Mouse (Mus musculus): ENCODE measurements around the gene Dnaaf3.

The Dnaaf3 gene

GRCm38 (mm10) chr7:4515853-4516252, 16.4 kb downstream of the Dnaaf3 start:
- Histone ChIP-seq H3K27me3 (ENCODE audit: insufficient read depth, low read length) (peaks cover 12% of the 10 kb centered on the region), H3K9me3 (ENCODE audit: low read length) (no peaks in the 10 kb centered on the region), H3K4me1 (replicated peaks; ENCODE audit: low read depth, low read length) (peaks cover 57% of the 10 kb centered on the region), H3K36me3 (ENCODE audit: insufficient read depth, low read length) (peaks cover 25% of the 10 kb centered on the region), H3K4me3 (replicated peaks; ENCODE audit: low read length) (peak overlapping the region; percentile 51; the same call in 1 of the 2 replicates)
- no peak for TF ChIP-seq POU5F1 (IDR thresholded peaks at IDR 0.05; ENCODE audit: borderline replicate concordance, low read length)
- no peak for TF ChIP-seq CTCF (conservative IDR thresholded peaks at IDR 0.05; ENCODE audit: low read length)
- TF ChIP-seq NANOG (IDR thresholded peaks at IDR 0.05; ENCODE audit: borderline replicate concordance, low read length) = no peak

- Histone ChIP-seq H3K4me1 (replicated peaks; ENCODE audit: low read depth, low read length) (peaks cover 60% of the 10 kb centered on the region), H3K36me3 (ENCODE audit: insufficient read depth, low read length) (peaks cover 11% of the 10 kb centered on the region), H3K9me3 (ENCODE audit: low read length) (no peaks in the 10 kb centered on the region), H3K27me3 (ENCODE audit: insufficient read depth, low read length) (peaks cover 3% of the 10 kb centered on the region; the same call in 1 of the 2 replicates), H3K4me3 (replicated peaks; ENCODE audit: low read length) (peak overlapping the region; percentile 43)
- TF ChIP-seq POU5F1 (IDR thresholded peaks at IDR 0.05; ENCODE audit: borderline replicate concordance, low read length) (no peak), NANOG (IDR thresholded peaks at IDR 0.05; ENCODE audit: borderline replicate concordance, low read length) (no peak), CTCF (conservative IDR thresholded peaks at IDR 0.05; ENCODE audit: low read length) (no peak)
Observed at GRCm38 (mm10) chr7:4513829-4514712, 18.2 kb downstream of the Dnaaf3 start.

- TF ChIP-seq POU5F1 (IDR thresholded peaks at IDR 0.05; ENCODE audit: borderline replicate concordance, low read length) = no peak
- peak; percentile 100 for TF ChIP-seq CTCF (conservative IDR thresholded peaks at IDR 0.05; ENCODE audit: low read length)
- H3K4me1 ChIP-seq (replicated peaks; ENCODE audit: low read depth, low read length) = peaks cover 67% of the 10 kb centered on the region
- peaks cover 4% of the 10 kb centered on the region for H3K36me3 ChIP-seq (ENCODE audit: insufficient read depth, low read length)
- H3K27me3 ChIP-seq (ENCODE audit: insufficient read depth, low read length) = peaks cover 3% of the 10 kb centered on the region; the same call in 1 of the 2 replicates
- peak overlapping the region; percentile 43 for H3K4me3 ChIP-seq (replicated peaks; ENCODE audit: low read length)
- no peaks in the 10 kb centered on the region for H3K9me3 ChIP-seq (ENCODE audit: low read length)
Observed at GRCm38 (mm10) chr7:4513236-4513635, 19.0 kb downstream of the Dnaaf3 start.

GRCm38 (mm10) chr7:4511489-4512224, 20.6 kb downstream of the Dnaaf3 start:
- Histone ChIP-seq H3K4me3 (replicated peaks; ENCODE audit: low read length) (no peak overlapping the region), H3K27me3 (ENCODE audit: insufficient read depth, low read length) (peaks cover 3% of the 10 kb centered on the region; the same call in 1 of the 2 replicates), H3K36me3 (ENCODE audit: insufficient read depth, low read length) (no peaks in the 10 kb centered on the region), H3K4me1 (replicated peaks; ENCODE audit: low read depth, low read length) (peaks cover 68% of the 10 kb centered on the region), H3K9me3 (ENCODE audit: low read length) (no peaks in the 10 kb centered on the region)
- no peak for TF ChIP-seq CTCF (conservative IDR thresholded peaks at IDR 0.05; ENCODE audit: low read length)
- no peak for TF ChIP-seq NANOG (IDR thresholded peaks at IDR 0.05; ENCODE audit: borderline replicate concordance, low read length)
- no peak for TF ChIP-seq POU5F1 (IDR thresholded peaks at IDR 0.05; ENCODE audit: borderline replicate concordance, low read length)

- Histone ChIP-seq H3K36me3 (ENCODE audit: insufficient read depth, low read length) (no peaks in the 10 kb centered on the region), H3K4me3 (replicated peaks; ENCODE audit: low read length) (peak overlapping the region; percentile 61), H3K9me3 (ENCODE audit: low read length) (no peaks in the 10 kb centered on the region), H3K27me3 (ENCODE audit: insufficient read depth, low read length) (peaks cover 3% of the 10 kb centered on the region; the same call in 1 of the 2 replicates), H3K4me1 (replicated peaks; ENCODE audit: low read depth, low read length) (peaks cover 55% of the 10 kb centered on the region)
- TF ChIP-seq NANOG (IDR thresholded peaks at IDR 0.05; ENCODE audit: borderline replicate concordance, low read length) (no peak), POU5F1 (IDR thresholded peaks at IDR 0.05; ENCODE audit: borderline replicate concordance, low read length) (no peak), CTCF (conservative IDR thresholded peaks at IDR 0.05; ENCODE audit: low read length) (peak; percentile 95)
Observed at GRCm38 (mm10) chr7:4509863-4510608, 22.2 kb downstream of the Dnaaf3 start.

- TF ChIP-seq NANOG (IDR thresholded peaks at IDR 0.05; ENCODE audit: borderline replicate concordance, low read length) (no peak), POU5F1 (IDR thresholded peaks at IDR 0.05; ENCODE audit: borderline replicate concordance, low read length) (no peak)
- Histone ChIP-seq H3K27me3 (ENCODE audit: insufficient read depth, low read length) (no peaks in the 10 kb centered on the region), H3K4me3 (replicated peaks; ENCODE audit: low read length) (0 out of 2 replicates have a peak overlapping the region, but pooled peaks have one; percentile 48), H3K4me1 (replicated peaks; ENCODE audit: low read depth, low read length) (peaks cover 48% of the 10 kb centered on the region), H3K9me3 (ENCODE audit: low read length) (no peaks in the 10 kb centered on the region), H3K36me3 (ENCODE audit: insufficient read depth, low read length) (no peaks in the 10 kb centered on the region)
Observed at GRCm38 (mm10) chr7:4508739-4509116, 23.5 kb downstream of the Dnaaf3 start.

- Histone ChIP-seq H3K4me3 (replicated peaks; ENCODE audit: low read length) (peak overlapping the region; percentile 48), H3K27me3 (ENCODE audit: insufficient read depth, low read length) (no peaks in the 10 kb centered on the region), H3K36me3 (ENCODE audit: insufficient read depth, low read length) (no peaks in the 10 kb centered on the region), H3K4me1 (replicated peaks; ENCODE audit: low read depth, low read length) (peaks cover 42% of the 10 kb centered on the region), H3K9me3 (ENCODE audit: low read length) (no peaks in the 10 kb centered on the region)
- TF ChIP-seq POU5F1 (IDR thresholded peaks at IDR 0.05; ENCODE audit: borderline replicate concordance, low read length) = no peak
- peak; percentile 79 for TF ChIP-seq CTCF (conservative IDR thresholded peaks at IDR 0.05; ENCODE audit: low read length)
Observed at GRCm38 (mm10) chr7:4508062-4508738, 24.1 kb downstream of the Dnaaf3 start.

Data from E14TG2a.4 (cell line).